Mouse (Mus musculus): ENCODE results near the gene Sstr5.
A peak's percentile ranks its signal among the peaks of the same experiment; 100 is the strongest.

Sstr5 gene

GRCm38 (mm10) chr17:25474330-25475077 is 22.6 kb downstream of the Sstr5 start:
- DNase-seq (ENCODE audit: extremely low spot score, low spot score): peak; percentile 65

GRCm38 (mm10) chr17:25472044-25472443 is 25.0 kb downstream of the Sstr5 start:
- DNase-seq (ENCODE audit: extremely low spot score, low spot score): no peak

DNA sequence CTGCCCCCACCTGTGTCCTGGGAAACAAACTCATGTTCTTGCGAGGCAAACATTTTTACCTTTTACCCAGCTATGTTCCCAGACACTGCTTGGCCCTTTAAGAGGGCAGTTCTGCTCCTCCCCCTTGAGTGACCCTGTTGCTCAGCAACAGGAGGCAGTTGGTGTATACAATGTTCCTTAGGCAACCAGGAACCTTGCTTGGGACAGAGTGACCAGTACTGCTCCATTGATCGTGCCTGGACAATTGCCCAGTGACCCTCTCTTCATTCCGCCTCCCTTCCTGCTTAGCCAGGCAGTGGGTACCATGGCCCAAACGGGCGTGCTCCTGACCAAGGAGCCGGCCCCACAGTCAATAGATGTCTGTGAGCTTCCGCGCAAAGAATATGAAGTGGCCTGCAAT is 25.7 kb downstream of the Sstr5 start:
- DNase-seq (ENCODE audit: extremely low spot score, low spot score): no peak

- peak; percentile 73 for DNase-seq (ENCODE audit: extremely low spot score, low spot score)
Measured at GRCm38 (mm10) chr17:25469798-25470197, 27.3 kb downstream of the Sstr5 start.

DNA sequence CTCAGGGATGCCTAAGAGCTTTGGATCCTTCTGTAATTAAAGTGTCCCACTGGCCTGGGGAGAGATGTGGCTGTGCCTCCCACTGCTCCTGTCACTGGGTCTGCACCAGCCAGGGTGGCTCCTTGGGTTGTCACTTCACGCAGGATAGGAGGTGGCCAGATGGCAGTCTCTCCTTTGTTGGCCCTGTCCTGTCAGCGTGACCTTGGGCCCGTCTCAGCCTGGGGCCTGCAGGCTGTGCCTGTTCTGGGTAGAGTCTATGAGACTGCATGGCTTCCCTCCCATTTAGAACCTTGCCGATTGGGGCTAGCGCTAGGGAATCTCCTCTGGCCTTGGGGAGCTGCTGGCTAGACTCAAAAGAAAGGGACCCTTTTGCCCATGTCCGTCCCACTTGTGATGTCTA is 28.8 kb downstream of the Sstr5 start:
- no peak for DNase-seq (ENCODE audit: extremely low spot score, low spot score)

GRCm38 (mm10) chr17:25467781-25468180 is 29.3 kb downstream of the Sstr5 start:
- DNase-seq (ENCODE audit: extremely low spot score, low spot score): no peak

- DNase-seq (ENCODE audit: extremely low spot score, low spot score): no peak
Measured at GRCm38 (mm10) chr17:25466257-25466656, 30.8 kb downstream of the Sstr5 start.

DNA sequence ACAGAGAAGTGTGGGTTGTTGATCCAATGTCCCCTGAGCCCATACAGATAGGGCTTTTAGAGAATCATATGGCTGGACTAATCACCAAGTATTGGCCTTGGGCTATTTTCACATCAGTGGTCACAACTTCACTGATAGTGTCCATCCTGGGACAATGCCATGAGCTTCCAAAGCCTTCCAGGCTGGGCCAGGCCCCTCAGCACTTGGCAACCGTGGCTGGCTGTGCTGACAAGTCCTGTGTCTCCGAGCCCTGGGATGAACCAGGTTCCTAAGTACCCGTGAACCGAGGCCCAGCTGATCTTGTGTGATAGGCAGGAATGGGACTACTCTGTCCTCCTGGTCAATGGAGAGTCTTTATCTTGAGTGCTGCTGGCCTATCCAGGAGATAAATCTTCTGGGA is 33.0 kb downstream of the Sstr5 start:
- DNase-seq (ENCODE audit: extremely low spot score, low spot score): no peak

DNA sequence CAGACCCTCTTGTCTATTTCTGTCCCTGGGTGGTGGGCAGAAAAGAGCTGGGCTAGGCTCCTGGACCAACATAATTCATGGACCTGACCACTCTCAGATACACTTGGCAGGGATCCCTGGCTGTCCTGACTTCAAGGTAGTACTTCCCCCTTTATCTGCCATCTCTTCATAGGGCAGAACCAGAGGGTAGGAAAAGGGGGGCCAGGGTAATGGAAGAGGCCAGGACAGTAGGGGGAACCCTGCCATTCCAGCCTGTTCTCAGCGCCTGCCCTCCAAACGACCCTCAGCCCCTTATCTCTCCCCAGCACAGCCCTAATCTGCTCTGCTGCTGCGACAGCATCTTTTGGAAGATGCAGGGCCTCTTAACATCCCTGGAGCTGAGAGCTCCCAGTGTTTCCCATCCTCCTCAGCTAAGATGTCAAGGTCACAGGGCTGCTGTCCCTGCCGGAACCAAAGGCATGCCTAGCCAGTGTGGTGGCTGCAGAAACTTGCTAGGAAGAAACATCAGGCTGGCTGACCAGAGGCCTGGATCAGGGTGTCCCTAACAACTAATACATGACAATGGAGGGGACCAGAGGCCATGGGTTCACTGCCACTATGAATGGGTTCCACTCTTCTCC is 33.7 kb downstream of the Sstr5 start:
- no peak for DNase-seq (ENCODE audit: extremely low spot score, low spot score)

GRCm38 (mm10) chr17:25462236-25462875 is 34.7 kb downstream of the Sstr5 start:
- no peak for DNase-seq (ENCODE audit: extremely low spot score, low spot score)

DNA sequence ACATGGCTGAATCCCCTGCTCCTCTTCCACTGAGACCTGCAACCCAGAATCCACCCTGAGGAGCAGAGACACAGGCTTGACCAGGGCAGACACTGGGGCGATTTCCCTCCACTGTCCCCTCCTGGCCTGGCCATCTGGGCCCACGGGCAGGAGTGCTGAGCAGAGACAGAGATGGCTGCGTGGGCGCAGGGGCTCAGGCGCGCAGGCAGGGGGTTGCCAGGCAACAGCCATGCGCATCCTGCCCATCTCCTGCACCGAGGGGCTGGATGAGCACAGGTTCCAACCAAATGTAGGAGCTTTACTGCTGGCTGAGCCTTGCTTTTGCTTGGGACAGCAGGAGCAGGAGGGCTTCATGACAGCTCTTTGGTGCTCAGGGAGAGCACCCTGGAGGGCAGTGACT is 40.5 kb downstream of the Sstr5 start:
- no peak for DNase-seq (ENCODE audit: extremely low spot score, low spot score)

GRCm38 (mm10) chr17:25454272-25454671 is 42.8 kb downstream of the Sstr5 start, which contains the start of gene Tekt4:
Gene Tekt4, plus strand, starts transcription at chr17:25454615.
- no peak for DNase-seq (ENCODE audit: extremely low spot score, low spot score)

GRCm38 (mm10) chr17:25452246-25452965 is 44.7 kb downstream of the Sstr5 start:
- no peak for DNase-seq (ENCODE audit: extremely low spot score, low spot score)

GRCm38 (mm10) chr17:25450329-25450728 is 46.8 kb downstream of the Sstr5 start:
- no peak for DNase-seq (ENCODE audit: extremely low spot score, low spot score)

GRCm38 (mm10) chr17:25447865-25448264 is 49.2 kb downstream of the Sstr5 start:
- no peak for DNase-seq (ENCODE audit: extremely low spot score, low spot score)

GRCm38 (mm10) chr17:25445841-25446240 is 51.2 kb downstream of the Sstr5 start:
- DNase-seq (ENCODE audit: extremely low spot score, low spot score): no peak

GRCm38 (mm10) chr17:25445074-25445473 is 52.0 kb downstream of the Sstr5 start:
- DNase-seq (ENCODE audit: extremely low spot score, low spot score): no peak

GRCm38 (mm10) chr17:25442889-25443288 is 54.2 kb downstream of the Sstr5 start:
- no peak for DNase-seq (ENCODE audit: extremely low spot score, low spot score)

DNA sequence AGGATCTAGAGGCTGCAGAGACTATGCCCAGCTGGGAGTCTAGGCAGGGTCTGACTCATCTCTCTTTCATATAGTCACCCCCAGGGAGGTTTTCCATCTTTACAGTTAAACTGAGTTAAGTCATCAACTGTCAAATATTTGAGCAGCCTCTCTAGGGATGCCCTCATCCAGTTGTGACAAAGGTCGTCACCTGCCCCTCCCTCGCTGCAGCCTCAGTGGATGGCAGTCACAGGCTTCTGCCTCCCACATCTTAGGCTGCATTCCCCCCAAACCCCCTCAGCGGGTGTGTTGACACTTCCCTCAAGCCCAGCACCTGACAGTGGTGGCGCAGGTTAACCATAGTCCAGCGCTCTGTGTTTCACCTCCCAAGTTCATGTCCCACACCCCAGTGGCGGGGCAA is 55.7 kb downstream of the Sstr5 start:
- no peak for DNase-seq (ENCODE audit: extremely low spot score, low spot score)
